Mouse (Mus musculus): ENCODE measurements around the gene Gstm2.

DNA sequence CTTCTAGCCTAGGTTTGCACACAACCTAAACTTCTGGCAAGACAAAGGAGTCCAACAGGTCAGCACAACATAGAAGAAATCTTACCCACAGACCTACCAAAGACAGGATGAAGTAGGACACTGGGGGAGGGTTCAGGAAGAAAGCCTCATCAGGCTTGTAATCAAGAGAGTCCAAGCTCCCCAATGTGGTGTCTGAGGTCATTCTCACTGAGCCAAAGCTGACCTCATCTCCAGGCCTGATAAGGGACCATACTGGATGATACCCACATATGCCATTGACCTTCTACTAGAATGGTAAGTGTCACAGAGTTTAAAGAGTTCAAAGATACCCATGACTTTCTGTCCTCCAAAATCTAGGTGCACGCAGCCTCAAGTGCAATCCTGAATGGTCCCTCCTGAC, 12.0 kb downstream of the Gstm2 start:
- TF ChIP-seq POLR2A (IDR thresholded peaks at IDR 0.05; ENCODE audit: low read depth, low read length): no peak
- no peak for TF ChIP-seq CTCF (conservative IDR thresholded peaks at IDR 0.05 in 1 of 2, IDR thresholded peaks at IDR 0.05 in 1 of 2; ENCODE audit: low read depth in 2 of 2, low read length in 2 of 2)
- TF ChIP-seq USF1 (IDR thresholded peaks at IDR 0.05; ENCODE audit: low read depth, low read length): no peak
- no peak for TF ChIP-seq TCF12 (IDR thresholded peaks at IDR 0.05; ENCODE audit: low read depth, low read length)
